23 mouse cellular contexts compared by ENCODE assay signal in the genomic region with DNA sequence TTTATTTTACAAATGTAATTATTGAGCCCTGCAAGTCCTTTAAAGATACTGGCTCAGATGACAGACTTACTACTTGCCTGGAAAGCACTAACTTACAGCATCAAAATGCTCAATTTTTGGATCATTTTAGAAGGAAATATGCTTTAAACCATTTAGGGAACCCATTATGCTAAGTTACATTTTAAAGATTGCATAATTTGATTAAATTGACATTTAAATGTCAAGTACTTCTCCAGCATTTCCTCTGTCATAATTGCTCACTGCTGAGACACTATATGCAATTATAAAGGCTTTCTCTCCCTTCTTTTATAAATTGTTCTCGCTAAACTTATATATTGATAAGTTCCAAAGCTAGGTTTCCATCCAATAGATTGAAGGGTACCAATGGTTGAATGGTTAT.
DNase-seq lines count a peak whose midpoint lies in the region; ATAC-seq and TF ChIP-seq lines count a peak whose summit lies in the region.
"Had no signal": no experiment of that assay in that cellular context is flagged by ENCODE, and none has a peak within 500 bp of the region (broad histone marks: within the 10 kb centered on the region; RNA-seq: fewer than 3 reads in every experiment).

No protein-coding gene starts in this region.

- no peaks in the 10 kb centered on the region for H3K9me3 ChIP-seq in forebrain, embryonic 14.5 days (replicated peaks; ENCODE audit: control insufficient read depth, low read length)
- H3K9me3 ChIP-seq in forebrain, embryonic 12.5 days: no peaks in the 10 kb centered on the region
- H3K9me3 ChIP-seq in forebrain, embryonic 16.5 days (ENCODE audit: control insufficient read depth, low read length): no peaks in the 10 kb centered on the region
- H3K9me3 ChIP-seq in forebrain, embryonic 11.5 days (ENCODE audit: control insufficient read depth, low read length): no peaks in the 10 kb centered on the region
- H3K9me3 ChIP-seq in forebrain, postnatal 0 days (ENCODE audit: low read length): no peaks in the 10 kb centered on the region
- no peaks in the 10 kb centered on the region for H3K9me3 ChIP-seq in forebrain, embryonic 15.5 days
- H3K9me3 ChIP-seq: G1E had no signal

- H3K27ac ChIP-seq in forebrain, embryonic 14.5 days (ENCODE audit: low read depth, low read length): no peak overlapping the region
- no peak overlapping the region for H3K27ac ChIP-seq in forebrain, embryonic 12.5 days
- no peak overlapping the region for H3K27ac ChIP-seq in forebrain, embryonic 16.5 days (ENCODE audit: low read length)
- H3K27ac ChIP-seq in forebrain, embryonic 11.5 days (ENCODE audit: low read depth, low read length): no peak overlapping the region
- no peak overlapping the region for H3K27ac ChIP-seq in forebrain, postnatal 0 days (ENCODE audit: low read depth, low read length)
- H3K27ac ChIP-seq in forebrain, embryonic 15.5 days (replicated peaks): no peak overlapping the region

- no peak overlapping the region for H3K4me3 ChIP-seq in forebrain, embryonic 14.5 days (ENCODE audit: low read depth, low read length)
- no peak overlapping the region for H3K4me3 ChIP-seq in forebrain, embryonic 12.5 days (replicated peaks)
- no peak overlapping the region for H3K4me3 ChIP-seq in forebrain, embryonic 16.5 days (replicated peaks; ENCODE audit: low read length)
- H3K4me3 ChIP-seq in forebrain, embryonic 11.5 days (ENCODE audit: low read depth, low read length): no peak overlapping the region
- H3K4me3 ChIP-seq in forebrain, postnatal 0 days (ENCODE audit: low read depth, low read length): no peak overlapping the region
- no peak overlapping the region for H3K4me3 ChIP-seq in forebrain, embryonic 15.5 days

- DNase-seq in forebrain, embryonic 14.5 days (ENCODE audit: low spot score): peak; percentile 4
- no peak for DNase-seq in forebrain, embryonic 11.5 days (ENCODE audit: low spot score)
- no peak for DNase-seq in forebrain, postnatal 0 days
- peak; percentile 24 for DNase-seq in brain, embryonic 18.5 days (ENCODE audit: low read depth, low spot score)
- no peak for DNase-seq in heart, adult 8-10 months (ENCODE audit: low spot score)
- DNase-seq: adrenal gland, adult 2 months; adrenal gland, adult 8-10 months; adrenal gland, postnatal 10 days; adrenal gland, postnatal 14 days; adrenal gland, postnatal 25 days; adrenal gland, postnatal 36 days; B cell, adult 2 months; cerebellum, adult 11 months; cerebellum, adult 11-12 months; cerebellum, adult 18-20 months had no signal

- no peaks in the 10 kb centered on the region for H3K27me3 ChIP-seq in forebrain, embryonic 14.5 days (replicated peaks; ENCODE audit: control insufficient read depth, insufficient read depth, low read length)
- no peaks in the 10 kb centered on the region for H3K27me3 ChIP-seq in forebrain, embryonic 12.5 days
- H3K27me3 ChIP-seq in forebrain, embryonic 16.5 days (replicated peaks; ENCODE audit: control insufficient read depth, insufficient read depth, low read length): no peaks in the 10 kb centered on the region
- no peaks in the 10 kb centered on the region for H3K27me3 ChIP-seq in forebrain, embryonic 11.5 days (ENCODE audit: control insufficient read depth, insufficient read depth, low read length)
- no peaks in the 10 kb centered on the region for H3K27me3 ChIP-seq in forebrain, postnatal 0 days (ENCODE audit: insufficient read depth, low read length)
- H3K27me3 ChIP-seq in forebrain, embryonic 15.5 days: no peaks in the 10 kb centered on the region
- H3K27me3 ChIP-seq: CH12.LX, Patski had no signal

- WGBS in forebrain, embryonic 14.5 days: 81% methylated on average over 1 of the region's 1 CpGs
- 77% methylated on average over 1 of the region's 1 CpGs for WGBS in forebrain, embryonic 12.5 days
- 79% methylated on average over 1 of the region's 1 CpGs for WGBS in forebrain, embryonic 16.5 days
- WGBS in forebrain, embryonic 11.5 days: 92% methylated on average over 1 of the region's 1 CpGs
- WGBS in forebrain, postnatal 0 days: 56% methylated on average over 1 of the region's 1 CpGs
- WGBS in forebrain, embryonic 15.5 days: 82% methylated on average over 1 of the region's 1 CpGs

- no peak for ATAC-seq in forebrain, embryonic 14.5 days
- no peak for ATAC-seq in forebrain, embryonic 12.5 days (ENCODE audit: low FRiP score)
- ATAC-seq in forebrain, embryonic 16.5 days: peak; percentile 64
- ATAC-seq in forebrain, embryonic 11.5 days (replicated peaks; ENCODE audit: low FRiP score): no peak
- ATAC-seq in forebrain, postnatal 0 days: peak; percentile 56; the same call in 1 of the 2 replicates
- ATAC-seq in forebrain, embryonic 15.5 days (replicated peaks): no peak
- ATAC-seq: activated CD4-positive, CD25-positive, alpha-beta regulatory T cell, adult 4 months; CD4-positive, CD25-positive, alpha-beta regulatory T cell, adult 4 months; Patski had no signal

- no peak overlapping the region for H3K4me2 ChIP-seq in forebrain, embryonic 14.5 days (ENCODE audit: low read length)
- no peak overlapping the region for H3K4me2 ChIP-seq in forebrain, embryonic 12.5 days
- H3K4me2 ChIP-seq in forebrain, embryonic 16.5 days (ENCODE audit: low read length): no peak overlapping the region
- H3K4me2 ChIP-seq in forebrain, embryonic 11.5 days (ENCODE audit: low read depth, low read length, severe bottlenecking): no peak overlapping the region
- H3K4me2 ChIP-seq in forebrain, postnatal 0 days (ENCODE audit: low read depth): no peak overlapping the region
- no peak overlapping the region for H3K4me2 ChIP-seq in forebrain, embryonic 15.5 days (replicated peaks)

- no peaks in the 10 kb centered on the region for H3K4me1 ChIP-seq in forebrain, embryonic 14.5 days (ENCODE audit: control insufficient read depth, insufficient read depth, low read length)
- H3K4me1 ChIP-seq in forebrain, embryonic 12.5 days: no peaks in the 10 kb centered on the region
- no peaks in the 10 kb centered on the region for H3K4me1 ChIP-seq in forebrain, embryonic 16.5 days (replicated peaks; ENCODE audit: control insufficient read depth, insufficient read depth, low read length)
- H3K4me1 ChIP-seq in forebrain, embryonic 11.5 days (replicated peaks; ENCODE audit: control insufficient read depth, insufficient read depth, low read length): no peaks in the 10 kb centered on the region
- no peaks in the 10 kb centered on the region for H3K4me1 ChIP-seq in forebrain, postnatal 0 days (ENCODE audit: insufficient read depth)
- H3K4me1 ChIP-seq in forebrain, embryonic 15.5 days: no peaks in the 10 kb centered on the region

- no peaks in the 10 kb centered on the region for H3K36me3 ChIP-seq in forebrain, embryonic 14.5 days (ENCODE audit: control insufficient read depth, insufficient read depth, low read length)
- no peaks in the 10 kb centered on the region for H3K36me3 ChIP-seq in forebrain, embryonic 12.5 days (replicated peaks)
- no peaks in the 10 kb centered on the region for H3K36me3 ChIP-seq in forebrain, embryonic 16.5 days (ENCODE audit: control insufficient read depth, insufficient read depth)
- H3K36me3 ChIP-seq in forebrain, embryonic 11.5 days (ENCODE audit: control insufficient read depth, insufficient read depth, low read length): no peaks in the 10 kb centered on the region
- H3K36me3 ChIP-seq in forebrain, postnatal 0 days (ENCODE audit: insufficient read depth): no peaks in the 10 kb centered on the region
- H3K36me3 ChIP-seq in forebrain, embryonic 15.5 days: no peaks in the 10 kb centered on the region
- H3K36me3 ChIP-seq: G1E had no signal

- TF ChIP-seq CTCF in forebrain, postnatal 0 days (IDR thresholded peaks at IDR 0.05; ENCODE audit: low read depth): no peak

- no peak overlapping the region for H3K9ac ChIP-seq in forebrain, embryonic 14.5 days (ENCODE audit: low read length)
- H3K9ac ChIP-seq in forebrain, embryonic 12.5 days: no peak overlapping the region
- H3K9ac ChIP-seq in forebrain, embryonic 16.5 days (replicated peaks; ENCODE audit: low read depth, low read length): no peak overlapping the region
- H3K9ac ChIP-seq in forebrain, embryonic 11.5 days (ENCODE audit: low read length): no peak overlapping the region
- no peak overlapping the region for H3K9ac ChIP-seq in forebrain, postnatal 0 days
- H3K9ac ChIP-seq in forebrain, embryonic 15.5 days (replicated peaks): no peak overlapping the region

Comparison
In these comparisons a context has a peak if more than half of its experiments do, and no peak if none do; other contexts are left out.
1. ATAC-seq: peak in forebrain, embryonic 16.5 days (single experiment) and forebrain, postnatal 0 days (single experiment); none in forebrain, embryonic 14.5 days (single experiment), forebrain, embryonic 12.5 days (single experiment), forebrain, embryonic 11.5 days (single experiment) and forebrain, embryonic 15.5 days (single experiment).
2. DNase-seq: peak in forebrain, embryonic 14.5 days (single experiment) and brain, embryonic 18.5 days (single experiment); none in forebrain, embryonic 11.5 days (single experiment), forebrain, postnatal 0 days (single experiment) and heart, adult 8-10 months (single experiment).